Mouse (Mus musculus) brown adipose tissue, adult 24 weeks (tissue): Measurements from ENCODE around the gene Sh3glb1. TPM values are rescaled to one million over a fixed set of nuclear protein-coding genes. Genes with fewer than 3 reads are reported as not detected.

Experiments
- H3K27ac ChIP-seq: fragments of 200-500 bp; replicated peaks from 2 replicates; pipeline ENCODE4 v1.5.1; 2012; ENCODE audit warnings: low read depth, mild to moderate bottlenecking, low read length
- H3K4me1 ChIP-seq: fragments of 200-500 bp; 2 replicates; pipeline ENCODE4 v1.6.1; 2012; ENCODE audit warnings: low read length, mixed read lengths; ENCODE audit not compliant: control insufficient read depth, insufficient read depth, insufficient read length
- H3K4me3 ChIP-seq: fragments of 200-500 bp; 2 replicates; pipeline ENCODE4 v1.5.1; 2012; ENCODE audit warnings: low read depth, mild to moderate bottlenecking, low read length, moderate library complexity; ENCODE audit not compliant: insufficient read depth
- polyA plus RNA-seq: library from polyadenylated mRNA; stranded (reverse); fragments of >200 nt; gene quantifications from 2 replicates; pipeline ENCODE4 v1.2.4, GENCODE M21; 2012; ENCODE audit not compliant: missing spikeins, insufficient read depth, insufficient read length

Gene Sh3glb1
- polyA plus RNA-seq, 1 experiment, result 866 TPM

DNA sequence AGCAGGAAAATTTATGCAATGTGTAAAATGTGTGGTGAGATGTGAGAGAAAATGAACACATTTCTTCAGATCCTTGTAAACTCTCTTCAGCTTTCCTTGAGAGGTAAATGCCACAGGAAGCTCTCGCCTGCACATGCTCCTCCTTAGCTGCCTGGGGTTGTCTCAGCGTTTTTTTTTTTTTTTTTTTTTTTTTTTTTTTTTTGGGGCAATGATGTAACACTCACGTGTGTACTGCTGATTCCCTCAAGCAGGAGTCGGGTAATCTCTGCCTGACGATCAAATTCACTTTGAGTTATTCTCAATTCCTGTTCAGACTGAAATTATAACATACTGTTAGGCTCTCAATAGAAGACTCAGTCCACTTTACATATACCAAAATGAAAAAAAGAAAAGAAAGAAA lies 23.0 kb downstream of the Sh3glb1 start:
- H3K4me1 ChIP-seq, result peaks cover 11% of the 10 kb centered on the region
- H3K27ac ChIP-seq, result 0 out of 2 replicates have a peak overlapping the region, but pooled peaks have one; percentile 16
- H3K4me3 ChIP-seq, result no peak overlapping the region

DNA sequence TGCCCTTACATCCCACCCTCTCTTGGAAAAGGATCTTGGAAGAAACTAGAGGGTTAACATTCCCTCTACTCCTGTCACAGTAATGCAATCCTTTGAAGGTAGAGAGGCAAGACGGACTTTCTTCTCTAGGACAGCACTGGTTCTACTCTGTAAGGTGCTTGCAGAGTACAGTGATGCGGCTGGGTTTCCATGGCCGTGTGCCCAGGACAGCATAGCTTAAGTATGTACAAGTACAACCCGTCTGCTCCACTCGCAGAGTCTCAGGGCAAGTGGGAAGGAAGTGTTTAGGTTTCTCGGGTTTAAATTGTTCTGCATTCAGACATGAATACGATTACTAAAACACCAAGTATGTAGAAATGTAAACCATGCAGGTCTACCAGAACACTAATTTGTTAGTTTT lies 25.2 kb downstream of the Sh3glb1 start:
- no peak overlapping the region for H3K4me3 ChIP-seq
- H3K27ac ChIP-seq, result no peak overlapping the region
- peaks cover 11% of the 10 kb centered on the region for H3K4me1 ChIP-seq

DNA sequence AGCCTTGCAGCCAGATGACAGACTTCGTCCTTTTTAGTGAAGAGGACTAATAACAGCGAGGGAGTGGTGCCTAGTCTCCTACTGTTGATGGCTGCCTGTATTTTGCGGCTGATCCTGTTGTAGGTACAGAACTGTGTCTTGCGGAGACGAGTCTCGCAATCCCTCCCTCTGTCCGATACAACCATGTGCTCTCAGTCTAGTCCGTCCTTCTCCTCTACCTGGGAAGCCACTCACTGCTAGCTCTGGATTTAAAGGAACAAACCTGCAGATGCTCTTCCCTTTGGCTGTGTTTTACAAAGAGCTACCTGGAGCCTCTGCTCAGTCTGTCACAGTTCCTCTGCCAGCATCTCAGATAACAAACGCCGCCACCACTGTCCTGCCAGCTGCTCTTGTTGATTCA lies 26.1 kb downstream of the Sh3glb1 start:
- Histone ChIP-seq H3K27ac (no peak overlapping the region; the same call in 1 of the 2 replicates), H3K4me3 (no peak overlapping the region), H3K4me1 (peaks cover 9% of the 10 kb centered on the region)

DNA sequence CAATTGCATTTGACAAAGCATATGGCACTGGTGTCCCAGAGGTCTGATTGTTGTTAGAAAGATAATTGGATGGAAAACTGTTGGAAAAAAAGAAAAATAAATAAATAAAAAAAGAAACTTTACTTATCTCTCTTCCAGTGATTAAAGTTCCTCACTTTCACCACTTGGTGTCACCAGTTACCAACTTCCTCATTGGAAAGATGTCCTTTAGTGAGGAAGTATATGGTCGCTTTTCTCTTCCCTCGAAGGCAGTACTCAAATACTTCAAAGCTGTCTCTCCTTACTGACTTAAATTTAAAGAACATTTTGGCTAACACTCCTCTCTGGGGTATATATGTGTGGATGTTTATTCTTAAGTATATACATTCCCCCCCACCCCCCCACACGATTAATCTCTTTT lies 28.1 kb downstream of the Sh3glb1 start:
- no peak overlapping the region for H3K4me3 ChIP-seq
- H3K4me1 ChIP-seq, result peaks cover 4% of the 10 kb centered on the region
- H3K27ac ChIP-seq, result no peak overlapping the region

DNA sequence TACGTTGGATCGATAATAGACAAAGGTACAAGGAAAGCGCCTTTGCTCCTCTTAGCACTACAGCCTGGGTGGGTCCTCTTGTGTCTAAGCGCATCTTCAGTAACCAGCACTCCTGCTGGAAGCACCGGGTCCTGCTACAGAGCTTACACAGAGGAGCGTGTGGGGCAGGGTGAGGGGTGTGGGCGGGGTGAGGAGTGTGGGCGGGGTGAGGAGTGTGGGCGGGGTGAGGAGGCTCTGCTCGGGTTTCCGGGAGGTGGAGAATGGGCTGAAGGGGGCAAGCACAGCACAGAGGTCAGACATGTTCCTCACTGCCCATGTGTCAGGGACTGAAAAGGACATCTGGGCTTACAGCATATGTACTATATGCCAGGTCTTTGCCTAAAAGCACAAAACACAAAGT lies 30.9 kb downstream of the Sh3glb1 start:
- no peak overlapping the region for H3K4me3 ChIP-seq
- H3K27ac ChIP-seq, result no peak overlapping the region
- peaks cover 2% of the 10 kb centered on the region; the same call in 1 of the 2 replicates for H3K4me1 ChIP-seq

DNA sequence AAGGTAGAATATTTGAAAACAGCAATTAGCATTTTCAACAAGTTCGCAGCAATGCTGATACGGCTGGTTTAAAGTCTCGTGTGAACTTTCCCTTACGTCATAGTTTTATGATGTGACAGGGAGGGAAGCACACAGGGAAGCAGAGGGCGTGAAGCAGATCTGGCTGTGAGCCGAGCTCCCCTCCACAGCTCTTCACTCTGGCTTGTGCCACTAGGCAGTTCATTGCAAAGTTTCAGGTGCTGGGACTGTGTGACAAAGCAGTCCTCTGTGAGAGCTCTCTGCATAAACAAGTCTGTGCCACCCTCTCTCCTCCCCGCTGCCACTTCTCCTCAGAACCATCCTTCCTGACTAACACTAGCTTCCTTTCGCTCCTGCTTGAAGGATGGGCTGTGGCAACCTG lies 31.9 kb downstream of the Sh3glb1 start:
- peaks cover 2% of the 10 kb centered on the region for H3K4me1 ChIP-seq
- no peak overlapping the region for H3K27ac ChIP-seq
- no peak overlapping the region for H3K4me3 ChIP-seq

DNA sequence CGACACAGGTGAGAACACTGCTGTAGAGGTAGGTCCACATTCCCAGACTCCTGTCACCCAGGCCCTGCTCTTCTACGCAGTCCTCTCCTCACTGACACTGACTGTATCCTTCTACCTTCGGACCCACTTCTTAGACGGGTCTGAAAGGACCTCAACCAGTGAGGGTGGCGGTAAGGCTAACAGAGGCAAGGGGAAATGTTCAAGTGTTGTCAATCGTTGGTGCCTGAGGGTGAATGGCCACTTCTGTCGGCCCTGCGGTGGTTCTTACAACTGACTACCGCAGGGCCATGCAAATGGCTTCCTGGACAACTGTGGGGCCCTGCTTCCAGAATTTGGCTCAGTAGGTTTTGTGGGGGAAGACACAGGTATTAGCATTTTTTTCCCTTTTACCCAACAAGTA lies 32.5 kb downstream of the Sh3glb1 start:
- H3K27ac ChIP-seq, result no peak overlapping the region
- peaks cover 6% of the 10 kb centered on the region for H3K4me1 ChIP-seq
- no peak overlapping the region for H3K4me3 ChIP-seq

DNA sequence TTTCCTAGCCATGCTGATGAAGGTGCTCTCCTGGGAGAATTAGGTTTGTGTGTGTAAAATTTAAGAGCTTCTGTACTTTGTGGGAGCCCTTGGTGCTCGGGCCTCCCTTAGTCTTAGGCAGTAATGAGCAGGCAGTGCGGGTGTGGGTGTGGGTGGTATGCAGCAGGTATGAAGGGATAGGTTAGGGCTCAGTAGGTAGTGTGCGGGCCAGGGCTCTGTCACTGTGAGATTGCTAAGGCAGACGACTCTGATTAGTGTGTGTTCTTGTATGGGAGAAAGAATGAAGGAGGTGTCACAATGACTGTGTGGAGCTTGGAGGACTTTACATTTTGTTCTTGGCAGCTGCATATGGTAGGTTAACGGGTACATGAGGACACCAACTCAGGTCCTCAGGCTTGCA lies 34.0 kb downstream of the Sh3glb1 start:
- no peak overlapping the region for H3K4me3 ChIP-seq
- H3K4me1 ChIP-seq, result peaks cover 6% of the 10 kb centered on the region
- peak overlapping the region; percentile 10 for H3K27ac ChIP-seq

DNA sequence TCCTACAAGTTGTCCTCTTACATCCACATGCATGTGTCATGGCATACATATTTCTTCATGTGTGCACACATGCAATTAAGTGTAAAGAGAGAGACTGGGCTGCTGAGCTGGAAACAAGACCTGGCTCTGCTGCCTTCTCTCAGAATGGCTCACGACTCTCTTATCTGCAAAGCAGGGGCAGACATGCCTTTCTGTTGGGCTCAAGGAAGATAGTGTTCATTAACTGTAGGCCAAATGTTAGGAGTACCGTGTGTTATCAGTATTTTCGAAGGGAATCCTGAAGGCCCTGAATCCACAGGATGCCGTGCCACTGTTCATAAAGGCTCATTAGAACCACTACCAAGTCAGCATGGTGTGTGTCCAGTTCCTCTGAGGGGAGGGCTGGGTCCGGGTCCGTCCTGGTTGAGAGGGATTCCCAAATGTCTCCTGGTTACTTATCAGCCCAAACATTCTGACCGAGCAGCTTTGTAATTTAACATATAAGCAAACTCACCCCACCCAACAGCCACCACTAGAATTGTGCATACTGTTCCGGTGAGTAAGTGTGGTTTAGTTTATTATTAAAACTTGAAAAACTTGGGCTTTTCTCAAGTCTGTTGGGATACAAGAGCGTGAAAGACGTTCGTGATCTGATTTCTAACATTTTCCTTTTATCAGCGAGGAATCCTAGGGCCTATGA lies 36.9 kb downstream of the Sh3glb1 start:
- no peak overlapping the region for H3K27ac ChIP-seq
- peaks cover 15% of the 10 kb centered on the region for H3K4me1 ChIP-seq
- H3K4me3 ChIP-seq, result no peak overlapping the region

DNA sequence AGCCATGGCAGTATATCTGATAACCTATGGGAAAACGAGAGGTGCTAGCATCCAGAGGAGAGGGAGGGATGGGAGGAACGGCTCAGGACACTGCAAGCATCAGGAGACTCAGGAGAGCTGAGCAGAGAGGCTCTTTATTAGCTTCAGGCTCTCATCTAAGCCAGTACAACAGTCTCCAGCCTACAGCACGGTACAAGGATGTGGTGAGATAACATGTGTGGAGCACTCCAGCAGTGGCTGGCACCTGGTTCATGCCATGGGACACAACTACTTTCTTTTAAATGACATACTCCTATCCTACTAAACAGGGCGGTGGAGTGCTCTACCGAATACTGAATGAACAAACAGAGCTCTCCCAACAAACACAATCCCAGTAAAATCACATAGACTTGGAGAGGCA lies 38.6 kb downstream of the Sh3glb1 start:
- Histone ChIP-seq H3K4me3 (no peak overlapping the region), H3K27ac (no peak overlapping the region), H3K4me1 (peaks cover 15% of the 10 kb centered on the region)

DNA sequence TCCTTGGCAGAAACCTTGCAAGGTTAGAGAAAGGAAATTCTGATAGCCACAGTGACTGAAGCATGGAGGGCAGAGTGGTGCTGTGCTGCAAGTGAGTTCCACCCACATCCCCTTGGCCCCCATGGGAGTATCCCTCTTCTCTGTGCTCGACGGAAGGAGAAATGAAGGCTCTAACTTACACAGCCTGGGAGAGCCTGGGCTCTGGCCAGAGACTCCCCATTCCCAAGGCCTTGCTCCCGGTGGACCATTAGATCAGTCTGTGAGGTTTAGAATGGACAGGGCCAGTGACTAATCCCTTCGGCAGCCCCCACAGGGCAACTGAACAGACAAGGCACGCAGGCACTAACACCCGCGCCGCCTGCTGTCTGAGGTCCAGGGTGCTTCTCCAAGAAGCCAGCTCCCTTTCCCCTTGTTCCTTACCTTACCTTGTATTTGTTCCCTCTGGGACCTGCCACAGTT lies 40.4 kb downstream of the Sh3glb1 start:
- Histone ChIP-seq H3K4me1 (peaks cover 13% of the 10 kb centered on the region; the same call in 1 of the 2 replicates), H3K4me3 (no peak overlapping the region), H3K27ac (0 out of 2 replicates have a peak overlapping the region, but pooled peaks have one; percentile 6)

DNA sequence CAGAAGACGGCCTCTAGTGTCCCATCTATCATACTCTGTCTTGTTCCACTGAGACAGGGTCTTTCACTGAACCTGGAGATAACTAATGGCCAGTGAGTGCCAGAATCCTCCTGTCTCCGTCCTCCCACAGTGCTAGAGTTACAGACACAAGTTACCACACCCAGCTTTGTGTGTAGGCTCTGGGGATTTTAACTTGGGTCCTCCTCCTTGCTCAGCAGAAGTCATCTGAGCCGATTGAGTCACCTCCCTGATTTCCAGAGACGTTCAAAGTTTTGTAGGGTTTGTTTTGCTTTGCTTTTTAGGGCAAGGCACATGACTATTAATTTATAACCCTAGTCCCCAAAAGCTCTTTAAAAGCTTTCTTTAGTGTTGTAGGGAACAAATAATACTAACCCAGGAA lies 41.0 kb downstream of the Sh3glb1 start:
- H3K4me1 ChIP-seq, result peaks cover 13% of the 10 kb centered on the region; the same call in 1 of the 2 replicates
- 0 out of 2 replicates have a peak overlapping the region, but pooled peaks have one; percentile 6 for H3K27ac ChIP-seq
- no peak overlapping the region for H3K4me3 ChIP-seq

DNA sequence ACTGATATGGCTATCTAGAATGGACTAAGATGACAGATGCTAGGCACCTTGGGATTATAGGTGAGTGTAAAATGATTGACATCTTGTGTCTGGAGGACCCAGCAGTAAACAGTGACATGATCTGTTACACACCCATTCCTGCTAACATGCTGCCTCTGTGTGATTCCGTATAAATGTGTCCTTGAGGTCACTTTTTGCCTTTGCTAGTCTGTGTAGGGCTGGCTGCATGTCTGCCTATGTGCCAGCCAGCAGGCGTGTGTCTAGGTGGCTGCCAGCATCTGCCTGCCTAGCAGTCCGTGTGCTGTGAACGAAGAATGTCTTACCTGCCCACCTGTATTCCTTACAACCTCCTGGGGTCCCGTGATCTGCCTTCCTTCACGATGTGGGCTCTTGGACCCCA lies 42.4 kb downstream of the Sh3glb1 start:
- peaks cover 9% of the 10 kb centered on the region; the same call in 1 of the 2 replicates for H3K4me1 ChIP-seq

DNA sequence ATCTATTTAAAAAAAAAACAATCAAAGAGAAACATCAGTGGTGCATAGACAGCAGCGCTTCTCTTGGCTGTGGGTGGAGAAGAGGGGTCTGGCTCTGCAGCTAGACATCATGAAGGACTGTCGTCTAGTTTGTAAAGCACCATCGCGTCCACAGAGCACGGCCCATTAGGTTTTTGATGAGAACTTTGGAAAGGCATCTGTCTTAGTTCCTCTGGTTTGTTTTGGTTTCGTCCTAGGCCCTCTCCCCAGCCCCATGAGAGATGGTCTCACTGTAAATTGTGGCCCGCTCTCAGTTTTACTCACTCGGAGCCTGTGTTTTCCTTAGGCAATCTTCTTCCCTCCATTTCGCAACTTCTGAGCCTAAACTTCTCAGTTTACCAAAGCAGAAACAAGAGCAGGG lies 43.9 kb downstream of the Sh3glb1 start:
- Histone ChIP-seq H3K27ac (no peak overlapping the region), H3K4me1 (peaks cover 9% of the 10 kb centered on the region; the same call in 1 of the 2 replicates)

More for the DNA sequence above, 42.4 kb downstream of the Sh3glb1 start:
- Histone ChIP-seq H3K4me3 (no peak overlapping the region), H3K27ac (no peak overlapping the region)

DNA sequence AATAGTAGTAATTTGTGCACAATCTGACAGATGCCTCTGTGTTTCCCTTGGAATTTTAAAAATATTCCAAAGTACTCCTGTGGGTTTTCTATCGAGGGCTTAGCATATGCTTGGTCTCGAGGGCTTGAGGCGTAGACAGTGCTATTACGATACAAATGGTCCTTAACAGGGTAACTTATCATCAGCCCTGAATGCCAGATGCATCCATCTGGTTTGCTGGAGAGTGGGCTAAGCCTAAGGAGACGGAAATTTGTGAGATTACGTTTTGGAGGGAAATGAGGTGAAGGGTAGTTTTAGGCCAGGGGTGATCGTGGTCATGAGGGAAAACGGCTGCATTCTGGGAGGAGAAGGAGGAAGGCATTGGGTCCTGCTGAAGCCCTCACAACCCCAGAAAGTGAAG lies 48.1 kb downstream of the Sh3glb1 start:
- Histone ChIP-seq H3K4me1 (peaks cover 5% of the 10 kb centered on the region; the same call in 1 of the 2 replicates), H3K4me3 (no peak overlapping the region), H3K27ac (no peak overlapping the region)

More for the DNA sequence above, 43.9 kb downstream of the Sh3glb1 start:
- H3K4me3 ChIP-seq, result no peak overlapping the region
